Mouse (Mus musculus) stomach, embryonic 15.5 days (tissue): ENCODE measurements around the gene Fam193a. TPM values are rescaled to one million over a fixed set of nuclear protein-coding genes. Genes with fewer than 3 reads are reported as not detected.

Source experiments
- ATAC-seq: fragments of 200-750 bp; cut with Nextera tagmentation; 2 replicates; pipeline ENCODE4 v1.8.0; 2017; ENCODE audit warnings: low read depth, moderate number of reproducible peaks, moderate TSS enrichment; ENCODE audit not compliant: insufficient read depth, low FRiP score
- H3K27ac ChIP-seq: fragments of 300-500 bp; sonication (generic); 2 replicates; pipeline ENCODE4 v1.5.1; 2015; ENCODE audit warnings: mild to moderate bottlenecking, inconsistent platforms
- H3K27me3 ChIP-seq: fragments of 300-500 bp; sonication (generic); replicated peaks from 2 replicates; pipeline ENCODE4 v1.6.1; 2015; ENCODE audit warnings: inconsistent platforms
- H3K36me3 ChIP-seq: fragments of 300-500 bp; sonication (generic); 2 replicates; pipeline ENCODE4 v1.6.1; 2015; ENCODE audit warnings: inconsistent platforms
- H3K4me1 ChIP-seq: fragments of 300-500 bp; sonication (generic); 2 replicates; pipeline ENCODE4 v1.6.1; 2015; ENCODE audit warnings: inconsistent platforms
- H3K4me2 ChIP-seq: fragments of 300-500 bp; sonication (generic); 2 replicates; pipeline ENCODE4 v1.6.1; 2015; ENCODE audit warnings: mild to moderate bottlenecking, inconsistent platforms
- H3K4me3 ChIP-seq: fragments of 300-500 bp; sonication (generic); replicated peaks from 2 replicates; pipeline ENCODE4 v1.5.1; 2015; ENCODE audit warnings: inconsistent platforms
- H3K9ac ChIP-seq: fragments of 300-500 bp; sonication (generic); 2 replicates; pipeline ENCODE4 v1.6.1; 2015; ENCODE audit warnings: inconsistent platforms
- H3K9me3 ChIP-seq: fragments of 300-500 bp; sonication (generic); 2 replicates; pipeline ENCODE4 v1.6.1; 2016; ENCODE audit warnings: inconsistent platforms
- WGBS: fragments of 180-500 bp; shearing (Covaris S2); methylation state at CpG from one replicate; pipeline ENCODE4 v1.1.7; 2015; 5-methylcytosine and 5-hydroxymethylcytosine counted together
- polyA plus RNA-seq: library from polyadenylated mRNA; unstranded; fragments of >200 nt; fragmentation: Nextera tagmentation; extraction: Ambion mirVana; gene quantifications from 2 replicates; pipeline ENCODE4 v1.2.1, GENCODE M21; 2015

Gene Fam193a
- polyA plus RNA-seq, 1 experiment from 2014 or later, result 11.8 TPM

- 67% methylated on average over 5 of the region's 5 CpGs for WGBS
- ATAC-seq, result no peak
- Histone ChIP-seq H3K9me3 (no peaks in the 10 kb centered on the region), H3K4me2 (no peak overlapping the region), H3K27ac (no peak overlapping the region), H3K4me1 (0 out of 2 replicates have a peak, but pooled peaks cover 7% of the 10 kb centered on the region), H3K9ac (no peak overlapping the region), H3K36me3 (no peaks in the 10 kb centered on the region), H3K27me3 (no peaks in the 10 kb centered on the region), H3K4me3 (no peak overlapping the region)
Measured at GRCm38 (mm10) chr5:34530116-34530515, 160.4 kb downstream of the Fam193a start.

- Histone ChIP-seq H3K4me3 (no peak overlapping the region), H3K27ac (no peak overlapping the region), H3K4me2 (no peak overlapping the region), H3K4me1 (0 out of 2 replicates have a peak, but pooled peaks cover 7% of the 10 kb centered on the region), H3K27me3 (no peaks in the 10 kb centered on the region), H3K36me3 (no peaks in the 10 kb centered on the region), H3K9me3 (no peaks in the 10 kb centered on the region), H3K9ac (no peak overlapping the region)
- no peak for ATAC-seq
- 35% methylated on average over 4 of the region's 4 CpGs for WGBS
Measured at GRCm38 (mm10) chr5:34530687-34531086, 161.0 kb downstream of the Fam193a start.

GRCm38 (mm10) chr5:34533066-34533465, 163.3 kb downstream of the Fam193a start:
- Histone ChIP-seq H3K4me3 (no peak overlapping the region), H3K9ac (no peak overlapping the region), H3K27ac (no peak overlapping the region), H3K27me3 (no peaks in the 10 kb centered on the region), H3K9me3 (no peaks in the 10 kb centered on the region), H3K4me1 (0 out of 2 replicates have a peak, but pooled peaks cover 7% of the 10 kb centered on the region), H3K36me3 (no peaks in the 10 kb centered on the region), H3K4me2 (no peak overlapping the region)
- 59% methylated on average over 5 of the region's 5 CpGs for WGBS
- ATAC-seq, result no peak

- Histone ChIP-seq H3K4me1 (0 out of 2 replicates have a peak, but pooled peaks cover 7% of the 10 kb centered on the region), H3K27me3 (no peaks in the 10 kb centered on the region), H3K36me3 (no peaks in the 10 kb centered on the region), H3K4me3 (no peak overlapping the region), H3K9me3 (no peaks in the 10 kb centered on the region), H3K27ac (no peak overlapping the region), H3K9ac (no peak overlapping the region), H3K4me2 (no peak overlapping the region)
- no peak for ATAC-seq
- 58% methylated on average over 3 of the region's 3 CpGs for WGBS
Measured at GRCm38 (mm10) chr5:34533820-34534219, 164.1 kb downstream of the Fam193a start.

- 69% methylated on average over 5 of the region's 5 CpGs for WGBS
- H3K4me3 ChIP-seq, result no peak overlapping the region
- H3K4me2 ChIP-seq, result no peak overlapping the region
- H3K27ac ChIP-seq, result no peak overlapping the region
- ATAC-seq, result no peak
- H3K36me3 ChIP-seq, result no peaks in the 10 kb centered on the region
- H3K4me1 ChIP-seq, result 0 out of 2 replicates have a peak, but pooled peaks cover 7% of the 10 kb centered on the region
- no peak overlapping the region for H3K9ac ChIP-seq
- H3K9me3 ChIP-seq, result no peaks in the 10 kb centered on the region
- H3K27me3 ChIP-seq, result no peaks in the 10 kb centered on the region
Measured at GRCm38 (mm10) chr5:34534776-34535581, 165.2 kb downstream of the Fam193a start.

- Histone ChIP-seq H3K36me3 (no peaks in the 10 kb centered on the region), H3K9me3 (no peaks in the 10 kb centered on the region), H3K4me1 (0 out of 2 replicates have a peak, but pooled peaks cover 3% of the 10 kb centered on the region), H3K9ac (no peak overlapping the region), H3K27me3 (no peaks in the 10 kb centered on the region), H3K27ac (no peak overlapping the region), H3K4me3 (no peak overlapping the region), H3K4me2 (no peak overlapping the region)
- ATAC-seq, result no peak
- 83% methylated on average over 7 of the region's 7 CpGs for WGBS
Measured at GRCm38 (mm10) chr5:34535831-34536230, 166.1 kb downstream of the Fam193a start.

Other genes starting within 250 kb of the Fam193a start
- 0.81 and 0.92 TPM in 2 replicates for gene Poln, start 200.5 kb upstream of the Fam193a start, polyA plus RNA-seq
- 33.7 and 35.9 TPM in 2 replicates for gene Haus3, start 200.4 kb upstream of the Fam193a start, polyA plus RNA-seq
- 28.7 and 34.7 TPM in 2 replicates for gene Mxd4, start 182.2 kb upstream of the Fam193a start, polyA plus RNA-seq
- 0.53 and 0.62 TPM in 2 replicates for gene Zfyve28, start 81.5 kb upstream of the Fam193a start, polyA plus RNA-seq
- gene Cfap99, start 81.3 kb upstream of the Fam193a start, polyA plus RNA-seq, result not detected in 2 replicates
- gene Rnf4, start 33.6 kb upstream of the Fam193a start, polyA plus RNA-seq, result 138 and 151 TPM in 2 replicates
- gene Tnip2, start 144.1 kb downstream of the Fam193a start, polyA plus RNA-seq, result 22.9 and 23.2 TPM in 2 replicates
- gene Sh3bp2, start 155.9 kb downstream of the Fam193a start, polyA plus RNA-seq, result 5.9 and 10.9 TPM in 2 replicates
- gene Add1, start 203.7 kb downstream of the Fam193a start, polyA plus RNA-seq, result 162 and 168 TPM in 2 replicates